9 mouse cellular contexts compared by ENCODE assay signal in the genomic region with DNA sequence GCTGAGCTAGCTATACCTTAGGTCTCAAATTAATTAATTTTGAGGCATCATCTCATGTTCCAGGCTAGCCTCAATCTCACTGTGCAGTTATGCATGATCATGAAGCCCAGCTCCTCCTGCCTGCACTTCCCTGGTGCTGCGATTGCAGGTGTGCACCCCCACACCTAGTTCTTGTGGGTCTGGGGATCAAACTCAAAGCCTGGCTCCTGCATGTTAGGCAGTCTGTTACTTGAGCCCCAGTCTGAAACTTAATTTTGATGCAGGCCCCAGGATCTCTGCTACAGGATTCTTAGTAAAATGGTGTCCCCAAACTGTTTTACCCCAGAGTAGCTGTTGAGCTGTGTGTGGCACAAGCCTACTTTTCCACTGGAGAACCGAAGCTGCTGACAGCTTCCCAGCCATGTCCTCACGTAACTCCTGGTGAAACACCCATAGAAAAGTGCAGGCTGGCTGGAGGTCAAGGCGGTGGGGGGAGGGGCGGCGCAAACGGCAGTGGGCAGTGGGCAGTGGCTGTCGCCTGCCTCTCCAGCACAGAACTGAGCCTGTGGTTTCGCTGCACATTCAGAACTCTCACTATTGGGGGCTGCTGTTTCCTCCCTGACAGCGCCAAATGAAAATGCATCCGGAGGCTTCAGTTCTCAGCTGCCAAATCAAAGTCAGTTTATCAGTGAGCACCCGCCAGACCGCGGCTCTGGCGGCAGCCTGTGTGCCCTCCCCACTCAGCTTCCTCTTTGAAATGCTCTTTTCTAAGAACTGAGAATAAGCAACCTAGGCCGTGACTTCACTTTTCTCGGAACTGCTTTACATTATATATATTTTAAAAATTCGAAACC. TPM values are rescaled to one million over a fixed set of nuclear protein-coding genes. Genes with fewer than 3 reads are reported as not detected.
A peak's percentile ranks its signal among the peaks of the same experiment; 100 is the strongest.
DNase-seq lines count a peak whose midpoint lies in the region; ATAC-seq and TF ChIP-seq lines count a peak whose summit lies in the region.
"Had no signal": no experiment of that assay in that cellular context is flagged by ENCODE, and none has a peak within 500 bp of the region (broad histone marks: within the 10 kb centered on the region; RNA-seq: fewer than 3 reads in every experiment).

No protein-coding gene starts in this region.

- 0 out of 2 replicates have a peak overlapping the region, but pooled peaks have one; percentile 13 for H3K4me3 ChIP-seq in intestine, embryonic 16.5 days (ENCODE audit: low read length)
- peak overlapping the region; percentile 17 for H3K4me3 ChIP-seq in lung, embryonic 14.5 days (ENCODE audit: low read depth, low read length)
- no peak overlapping the region for H3K4me3 ChIP-seq in neural tube, embryonic 14.5 days (ENCODE audit: low read depth, low read length)
- H3K4me3 ChIP-seq: erythroblast, embryonic 14.5 days had no signal

- H3K27ac ChIP-seq in intestine, embryonic 16.5 days (ENCODE audit: low read length) = no peak overlapping the region
- H3K27ac ChIP-seq in lung, embryonic 14.5 days (ENCODE audit: low read depth) = peak overlapping the region; percentile 65; the same call in 1 of the 2 replicates
- no peak overlapping the region for H3K27ac ChIP-seq in neural tube, embryonic 14.5 days (ENCODE audit: low read depth, low read length)

- H3K4me2 ChIP-seq in intestine, embryonic 16.5 days (ENCODE audit: low read depth, low read length) = peak overlapping the region; percentile 41
- peak overlapping the region; percentile 50 for H3K4me2 ChIP-seq in lung, embryonic 14.5 days
- H3K4me2 ChIP-seq in neural tube, embryonic 14.5 days (ENCODE audit: low read depth, low read length) = peak overlapping the region; percentile 30; the same call in 1 of the 2 replicates

- TF ChIP-seq CTCF in lung, embryonic 14.5 days (IDR thresholded peaks at IDR 0.05; ENCODE audit: low read depth) = no peak

- no peaks in the 10 kb centered on the region for H3K36me3 ChIP-seq in intestine, embryonic 16.5 days (ENCODE audit: control insufficient read depth, insufficient read depth, low read length)
- peaks cover 8% of the 10 kb centered on the region; the same call in 1 of the 2 replicates for H3K36me3 ChIP-seq in lung, embryonic 14.5 days (ENCODE audit: insufficient read depth)
- H3K36me3 ChIP-seq in neural tube, embryonic 14.5 days (ENCODE audit: control insufficient read depth, insufficient read depth, low read length) = no peaks in the 10 kb centered on the region

- no peaks in the 10 kb centered on the region for H3K9me3 ChIP-seq in intestine, embryonic 16.5 days (ENCODE audit: control insufficient read depth, low read length)
- H3K9me3 ChIP-seq in lung, embryonic 14.5 days (ENCODE audit: low read depth, low read length) = no peaks in the 10 kb centered on the region
- H3K9me3 ChIP-seq in neural tube, embryonic 14.5 days (ENCODE audit: control insufficient read depth, low read length) = no peaks in the 10 kb centered on the region

- H3K9ac ChIP-seq in intestine, embryonic 16.5 days (ENCODE audit: low read depth, low read length) = peak overlapping the region; percentile 36; the same call in 1 of the 2 replicates
- peak overlapping the region; percentile 21 for H3K9ac ChIP-seq in lung, embryonic 14.5 days
- no peak overlapping the region for H3K9ac ChIP-seq in neural tube, embryonic 14.5 days (replicated peaks; ENCODE audit: low read depth, low read length)

- no peaks in the 10 kb centered on the region for H3K27me3 ChIP-seq in intestine, embryonic 16.5 days (replicated peaks; ENCODE audit: control insufficient read depth, insufficient read depth, low read length)
- no peaks in the 10 kb centered on the region for H3K27me3 ChIP-seq in lung, embryonic 14.5 days (ENCODE audit: insufficient read depth, low read length)
- no peaks in the 10 kb centered on the region for H3K27me3 ChIP-seq in neural tube, embryonic 14.5 days (ENCODE audit: control insufficient read depth, insufficient read depth, low read length)

- peak; percentile 64 for DNase-seq in adrenal gland, postnatal 14 days
- peak; percentile 33 for DNase-seq in forelimb bud, embryonic 11.5 days (ENCODE audit: low read depth, low spot score)
- peak; percentile 85 for DNase-seq in lung, embryonic 14.5 days
- no peak for DNase-seq in ovary, adult 18-20 months (ENCODE audit: low spot score)
- DNase-seq in left cerebral cortex, adult 18-20 months (ENCODE audit: low spot score in 2 of 2) = no peak

- H3K4me1 ChIP-seq in intestine, embryonic 16.5 days (ENCODE audit: control insufficient read depth, insufficient read depth, low read length) = peaks cover 11% of the 10 kb centered on the region
- peaks cover 10% of the 10 kb centered on the region for H3K4me1 ChIP-seq in lung, embryonic 14.5 days (ENCODE audit: insufficient read depth)
- H3K4me1 ChIP-seq in neural tube, embryonic 14.5 days (ENCODE audit: control insufficient read depth, insufficient read depth, low read length) = no peaks in the 10 kb centered on the region

- peak; percentile 87 for ATAC-seq in CD4-positive, CD25-positive, alpha-beta regulatory T cell, adult 4 months
- ATAC-seq in intestine, embryonic 16.5 days = 0 out of 2 replicates have a peak, but pooled peaks have one; percentile 10
- peak; percentile 75 for ATAC-seq in lung, embryonic 14.5 days (ENCODE audit: insufficient read depth)
- ATAC-seq in neural tube, embryonic 14.5 days (ENCODE audit: low read depth) = peak; percentile 54; the same call in 1 of the 2 replicates

- 21% methylated on average over 18 of the region's 18 CpGs for WGBS in intestine, embryonic 16.5 days
- WGBS in lung, embryonic 14.5 days = 7% methylated on average over 18 of the region's 18 CpGs
- 28% methylated on average over 18 of the region's 18 CpGs for WGBS in neural tube, embryonic 14.5 days

RNA-seq across cellular contexts. Expression of a gene that starts 8.8 kb away (rescaled TPM):
- polyA plus RNA-seq in CD4-positive, CD25-positive, alpha-beta regulatory T cell, adult 4 months (2017; shearing (Covaris generic)) = 1 to 10 TPM in 1 of 2 experiments, under 1 TPM in 1; 0.67 to 1.6 TPM
- total RNA-seq in adrenal gland, postnatal 14 days (2021) = 1.5 and 1.6 TPM in 2 replicates
- polyA plus RNA-seq in intestine, embryonic 16.5 days (2015; fragmentation: Nextera tagmentation; extraction: Ambion mirVana) = 2.4 and 2.7 TPM in 2 replicates
- polyA plus RNA-seq in lung, embryonic 14.5 days (2014; fragmentation: Nextera tagmentation; extraction: Ambion mirVana) = 4.3 and 4.8 TPM in 2 replicates
- 0.31 and 0.44 TPM in 2 replicates for polyA plus RNA-seq in neural tube, embryonic 14.5 days (2014; fragmentation: Nextera tagmentation; extraction: Ambion mirVana)
- total RNA-seq in left cerebral cortex, adult 18-20 months (2021) = under 1 TPM in 1 of 2 experiments, not detected in 1; 0.16 TPM

RNA-seq across cellular contexts. Expression of a gene that starts 31.0 kb away (rescaled TPM):
- not detected for polyA plus RNA-seq in CD4-positive, CD25-positive, alpha-beta regulatory T cell, adult 4 months (2017; shearing (Covaris generic))
- total RNA-seq in adrenal gland, postnatal 14 days (2021) = not detected in 2 replicates
- polyA plus RNA-seq in intestine, embryonic 16.5 days (2015; fragmentation: Nextera tagmentation; extraction: Ambion mirVana) = not detected in 2 replicates
- not detected in 2 replicates for polyA plus RNA-seq in lung, embryonic 14.5 days (2014; fragmentation: Nextera tagmentation; extraction: Ambion mirVana)
- not detected in 2 replicates for polyA plus RNA-seq in neural tube, embryonic 14.5 days (2014; fragmentation: Nextera tagmentation; extraction: Ambion mirVana)
- total RNA-seq in left cerebral cortex, adult 18-20 months (2021) = not detected
- polyA plus RNA-seq: erythroblast, embryonic 14.5 days had no signal

RNA-seq across cellular contexts. Expression of a gene that starts 38.1 kb away (rescaled TPM):
- under 1 TPM in 1 of 2 experiments, not detected in 1; 0.75 TPM for polyA plus RNA-seq in CD4-positive, CD25-positive, alpha-beta regulatory T cell, adult 4 months (2017; shearing (Covaris generic))
- total RNA-seq in adrenal gland, postnatal 14 days (2021) = not detected in 2 replicates
- polyA plus RNA-seq in intestine, embryonic 16.5 days (2015; fragmentation: Nextera tagmentation; extraction: Ambion mirVana) = 0.44 TPM in 1 of 2 replicates, not detected in the other
- polyA plus RNA-seq in lung, embryonic 14.5 days (2014; fragmentation: Nextera tagmentation; extraction: Ambion mirVana) = not detected in 2 replicates
- polyA plus RNA-seq in neural tube, embryonic 14.5 days (2014; fragmentation: Nextera tagmentation; extraction: Ambion mirVana) = not detected in 2 replicates
- total RNA-seq in left cerebral cortex, adult 18-20 months (2021) = not detected
- polyA plus RNA-seq: erythroblast, embryonic 14.5 days had no signal

RNA-seq across cellular contexts. Expression of a gene that starts 47.8 kb away (rescaled TPM):
- not detected for polyA plus RNA-seq in CD4-positive, CD25-positive, alpha-beta regulatory T cell, adult 4 months (2017; shearing (Covaris generic))
- total RNA-seq in adrenal gland, postnatal 14 days (2021) = not detected in 2 replicates
- not detected in 2 replicates for polyA plus RNA-seq in intestine, embryonic 16.5 days (2015; fragmentation: Nextera tagmentation; extraction: Ambion mirVana)
- polyA plus RNA-seq in lung, embryonic 14.5 days (2014; fragmentation: Nextera tagmentation; extraction: Ambion mirVana) = not detected in 2 replicates
- not detected in 2 replicates for polyA plus RNA-seq in neural tube, embryonic 14.5 days (2014; fragmentation: Nextera tagmentation; extraction: Ambion mirVana)
- total RNA-seq in left cerebral cortex, adult 18-20 months (2021) = not detected
- polyA plus RNA-seq: erythroblast, embryonic 14.5 days had no signal

RNA-seq across cellular contexts. Expression of a gene that starts 53.0 kb away (rescaled TPM):
- polyA plus RNA-seq in CD4-positive, CD25-positive, alpha-beta regulatory T cell, adult 4 months (2017; shearing (Covaris generic)) = not detected
- total RNA-seq in adrenal gland, postnatal 14 days (2021) = not detected in 2 replicates
- polyA plus RNA-seq in intestine, embryonic 16.5 days (2015; fragmentation: Nextera tagmentation; extraction: Ambion mirVana) = not detected in 2 replicates
- not detected in 2 replicates for polyA plus RNA-seq in lung, embryonic 14.5 days (2014; fragmentation: Nextera tagmentation; extraction: Ambion mirVana)
- not detected in 2 replicates for polyA plus RNA-seq in neural tube, embryonic 14.5 days (2014; fragmentation: Nextera tagmentation; extraction: Ambion mirVana)
- total RNA-seq in left cerebral cortex, adult 18-20 months (2021) = not detected
- polyA plus RNA-seq: erythroblast, embryonic 14.5 days had no signal

Comparison
In these comparisons a context has a peak if more than half of its experiments do, and no peak if none do; other contexts are left out.
1. ATAC-seq: peak in every context shown above with its lines; median percentile 87 in CD4-positive, CD25-positive, alpha-beta regulatory T cell, adult 4 months; 75 in lung, embryonic 14.5 days; 54 in neural tube, embryonic 14.5 days; 10 in intestine, embryonic 16.5 days.
2. DNase-seq: peak in adrenal gland, postnatal 14 days (single experiment), forelimb bud, embryonic 11.5 days (single experiment) and lung, embryonic 14.5 days (single experiment); none in ovary, adult 18-20 months (single experiment) and left cerebral cortex, adult 18-20 months (0 of 2).
3. Peak in every context shown above with its lines, with median percentiles within 50 percentile points of each other: H3K4me2 ChIP-seq.